Mouse (Mus musculus) cortical plate, adult 2 months (tissue): ENCODE measurements around the gene Ago3.

Source experiments
- CTCF ChIP-seq: fragments of 200-500 bp; IDR thresholded peaks from 2 replicates; pipeline ENCODE4 v1.5.1; 2011; ENCODE audit warnings: mild to moderate bottlenecking, control low read depth, low read length; ENCODE audit not compliant: insufficient read depth; ENCODE audit errors: extremely low read depth
- POLR2A ChIP-seq: fragments of 200-500 bp; IDR thresholded peaks from 2 replicates; pipeline ENCODE4 v1.6.1; 2011; ENCODE audit warnings: mild to moderate bottlenecking, low read length, control low read depth; ENCODE audit not compliant: insufficient read depth; ENCODE audit errors: extremely low read depth

DNA sequence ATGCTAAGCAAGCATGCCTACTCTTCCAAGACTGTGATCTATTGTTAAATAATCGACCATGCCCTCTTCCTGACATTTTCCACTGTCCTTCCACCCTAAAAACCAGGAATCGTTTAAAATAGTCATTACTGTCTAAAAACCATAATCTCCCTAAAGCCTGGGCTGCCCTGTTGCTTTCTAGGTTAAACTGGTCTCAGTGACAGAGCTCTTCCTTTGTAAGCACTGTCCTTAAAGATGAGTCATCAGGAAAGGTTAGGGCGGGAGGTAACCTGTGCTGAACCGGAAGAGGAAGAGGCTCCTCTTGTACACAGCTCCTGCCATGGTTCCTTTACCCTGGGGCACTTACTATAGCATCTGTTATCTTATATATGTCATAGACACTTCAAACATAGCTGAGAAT lies 89.9 kb downstream of the Ago3 start:
- no peak for TF ChIP-seq POLR2A
- TF ChIP-seq CTCF, result no peak
